Mouse (Mus musculus) lung, adult 2 months (tissue): ENCODE measurements around the gene Igf2bp2.

Experiments
- CTCF ChIP-seq: fragments of 200-500 bp; IDR thresholded peaks from 2 replicates; pipeline ENCODE4 v1.5.1; 2011; ENCODE audit warnings: mild to moderate bottlenecking, low read length, control low read depth; ENCODE audit not compliant: insufficient read depth
- POLR2A ChIP-seq: fragments of 200-500 bp; IDR thresholded peaks from 2 replicates; pipeline ENCODE4 v1.6.1; 2011; ENCODE audit warnings: low read depth, mild to moderate bottlenecking, control low read depth, low read length, borderline replicate concordance; ENCODE audit errors: extremely low read depth

DNA sequence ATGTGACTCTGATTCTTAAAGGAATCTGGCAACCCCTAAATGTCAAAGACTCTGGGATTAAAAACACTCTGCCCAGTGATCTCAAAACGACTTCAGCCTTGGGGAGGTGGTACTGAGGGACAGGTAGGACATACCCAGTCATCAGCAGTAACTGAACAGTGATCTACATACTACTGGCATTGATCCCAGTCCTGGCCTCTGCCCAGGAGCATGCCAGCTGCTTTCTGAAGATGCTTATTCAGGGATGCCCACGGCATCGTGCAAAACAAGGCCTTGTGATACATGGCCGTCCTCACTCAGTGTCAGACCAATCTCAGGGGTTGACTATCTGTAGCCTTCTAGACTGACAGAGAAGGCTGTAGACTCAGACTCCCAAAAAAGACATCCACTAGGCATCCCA lies 77.7 kb downstream of the Igf2bp2 start:
- TF ChIP-seq CTCF (no peak), POLR2A (no peak)
